Mouse (Mus musculus) MEL (cell line): Measurements from ENCODE around the gene Rps25. TPM values are rescaled to one million over a fixed set of nuclear protein-coding genes. Genes with fewer than 3 reads are reported as not detected.
"Not testable (repeated sequence)": the region's sequence is repeated elsewhere in the genome, so short reads cannot be mapped to it uniquely, and the experiment has no call there.

Experiments used
- DNase-seq: peaks from one replicate; pipeline ENCODE4 v3.0.0; 2011; ENCODE audit warnings: low read depth, low spot score
- H3K27ac ChIP-seq: 2 replicates; pipeline ENCODE4 v1.5.1; 2012; ENCODE audit warnings: low read depth, mild to moderate bottlenecking, control low read depth, low read length, moderate library complexity; ENCODE audit not compliant: control insufficient read depth
- H3K27me3 ChIP-seq, 2 experiments: fragments of 150-350 bp in 1 of 2; sonication (generic) in 1 of 2; 2 replicates each; pipeline ENCODE4 v1.6.1; 2012; ENCODE audit warnings: low read length in 2 of 2, mild to moderate bottlenecking in 2 of 2, improper control_type of control experiment in 1 of 2, moderate library complexity in 1 of 2; ENCODE audit not compliant: insufficient read depth in 2 of 2, control insufficient read depth in 1 of 2
- H3K36me3 ChIP-seq, 2 experiments: 2 replicates each; pipeline ENCODE4 v1.6.1; 2012 to 2014; ENCODE audit warnings: low read length in 2 of 2, improper control_type of control experiment in 1 of 2, inconsistent platforms in 1 of 2, mild to moderate bottlenecking in 1 of 2; ENCODE audit not compliant: insufficient read depth in 2 of 2, control insufficient read depth in 1 of 2
- H3K4me1 ChIP-seq, 2 experiments: fragments of 150-350 bp in 1 of 2; sonication (generic) in 1 of 2; 2 replicates each; pipeline ENCODE4 v1.6.1; 2012; ENCODE audit warnings: low read length in 2 of 2, improper control_type of control experiment in 1 of 2, mild to moderate bottlenecking in 1 of 2; ENCODE audit not compliant: insufficient read depth in 2 of 2, control insufficient read depth in 1 of 2
- H3K4me3 ChIP-seq, 2 experiments: fragments of 150-350 bp in 1 of 2; sonication (generic) in 1 of 2; 2 replicates each; pipeline ENCODE4 v1.5.1; 2012; ENCODE audit warnings: low read depth in 2 of 2, low read length in 2 of 2, mild to moderate bottlenecking in 2 of 2, moderate library complexity in 2 of 2, control low read depth in 1 of 2, improper control_type of control experiment in 1 of 2; ENCODE audit not compliant: control insufficient read depth in 1 of 2, insufficient read depth in 1 of 2
- H3K79me2 ChIP-seq: 2 replicates; pipeline ENCODE4 v1.6.1; 2012; ENCODE audit warnings: mild to moderate bottlenecking, low read length, moderate library complexity; ENCODE audit not compliant: control insufficient read depth, poor library complexity, insufficient read depth
- H3K9ac ChIP-seq: 2 replicates; pipeline ENCODE4 v1.6.1; 2012; ENCODE audit warnings: low read depth, mild to moderate bottlenecking, control low read depth, low read length, moderate library complexity; ENCODE audit not compliant: control insufficient read depth, poor library complexity, severe bottlenecking
- H3K9me3 ChIP-seq: fragments of 150-350 bp; sonication (generic); replicated peaks from 2 replicates; pipeline ENCODE4 v1.6.1; 2012; ENCODE audit warnings: mild to moderate bottlenecking, low read length, improper control_type of control experiment, moderate library complexity; ENCODE audit not compliant: insufficient read depth
- CHD2 ChIP-seq: IDR thresholded peaks from 2 replicates; pipeline ENCODE4 v1.6.1; 2011; ENCODE audit warnings: low read length, improper control_type of control experiment
- ELF1 ChIP-seq: IDR thresholded peaks from 2 replicates; pipeline ENCODE4 v1.6.1; 2014; ENCODE audit warnings: low read depth, mild to moderate bottlenecking, inconsistent platforms, low read length, improper control_type of control experiment, moderate library complexity
- EP300 ChIP-seq, 2 experiments: IDR thresholded peaks; 2 replicates each; pipeline ENCODE4 v1.6.1; 2011; ENCODE audit warnings: improper control_type of control experiment in 2 of 2, low read length in 2 of 2, low read depth in 1 of 2, mild to moderate bottlenecking in 1 of 2
- ETS1 ChIP-seq: IDR thresholded peaks from 2 replicates; pipeline ENCODE4 v1.6.1; 2012; ENCODE audit warnings: low read depth, mild to moderate bottlenecking, inconsistent platforms, low read length, improper control_type of control experiment, moderate library complexity
- GATA1 ChIP-seq: IDR thresholded peaks from 2 replicates; pipeline ENCODE4 v1.6.1; 2011; ENCODE audit warnings: low read depth, low read length, improper control_type of control experiment
- HCFC1 ChIP-seq: IDR thresholded peaks from 2 replicates; pipeline ENCODE4 v1.6.1; 2012; ENCODE audit warnings: low read depth, mild to moderate bottlenecking, inconsistent platforms, low read length, improper control_type of control experiment, moderate library complexity
- JUND ChIP-seq: IDR thresholded peaks from 2 replicates; pipeline ENCODE4 v1.6.1; 2011; ENCODE audit warnings: low read depth, mild to moderate bottlenecking, improper control_type of control experiment, low read length
- KAT2A ChIP-seq: conservative IDR thresholded peaks from 2 replicates; pipeline ENCODE4 v1.6.1; 2012; ENCODE audit warnings: low read depth, low read length, improper control_type of control experiment, inconsistent platforms
- MAFK ChIP-seq: IDR thresholded peaks from 2 replicates; pipeline ENCODE4 v1.6.1; 2011; ENCODE audit warnings: low read depth, mild to moderate bottlenecking, low read length, improper control_type of control experiment, borderline replicate concordance
- MAX ChIP-seq: IDR thresholded peaks from 2 replicates; pipeline ENCODE4 v1.6.1; 2011; ENCODE audit warnings: low read length, improper control_type of control experiment
- MXI1 ChIP-seq: IDR thresholded peaks from 2 replicates; pipeline ENCODE4 v1.6.1; 2011; ENCODE audit warnings: mild to moderate bottlenecking, low read depth, low read length, improper control_type of control experiment
- MYC ChIP-seq: IDR thresholded peaks from 2 replicates; pipeline ENCODE4 v1.6.1; 2011; ENCODE audit warnings: low read depth, mild to moderate bottlenecking, low read length, improper control_type of control experiment, moderate library complexity
- NELFE ChIP-seq: IDR thresholded peaks from 2 replicates; pipeline ENCODE4 v1.6.1; 2011; ENCODE audit warnings: low read depth, low read length, improper control_type of control experiment
- POLR2A ChIP-seq, 2 experiments: IDR thresholded peaks; 2 replicates each; pipeline ENCODE4 v1.6.1; 2011 to 2012; ENCODE audit warnings: low read length in 2 of 2, mild to moderate bottlenecking in 2 of 2, control low read depth in 1 of 2, improper control_type of control experiment in 1 of 2, low read depth in 1 of 2, moderate library complexity in 1 of 2; ENCODE audit not compliant: control insufficient read depth in 1 of 2, insufficient read depth in 1 of 2, poor library complexity in 1 of 2
- RCOR1 ChIP-seq: IDR thresholded peaks from 2 replicates; pipeline ENCODE4 v1.6.1; 2012; ENCODE audit warnings: low read depth, mild to moderate bottlenecking, inconsistent platforms, low read length, improper control_type of control experiment
- SIN3A ChIP-seq: IDR thresholded peaks from 2 replicates; pipeline ENCODE4 v1.6.1; 2012; ENCODE audit warnings: low read length, improper control_type of control experiment, inconsistent platforms
- TBP ChIP-seq: IDR thresholded peaks from 2 replicates; pipeline ENCODE4 v1.8.0; 2011; ENCODE audit warnings: low read depth, low read length, improper control_type of control experiment
- ZMIZ1 ChIP-seq: IDR thresholded peaks from 2 replicates; pipeline ENCODE4 v1.6.1; 2012; ENCODE audit warnings: low read depth, mild to moderate bottlenecking, inconsistent platforms, low read length, improper control_type of control experiment, moderate library complexity
- ZNF384 ChIP-seq: IDR thresholded peaks from 2 replicates; pipeline ENCODE4 v1.6.1; 2012; ENCODE audit warnings: low read depth, mild to moderate bottlenecking, inconsistent platforms, low read length, improper control_type of control experiment
- polyA plus RNA-seq, 2 experiments: library from polyadenylated mRNA; stranded (reverse) in 1 of 2; unstranded in 1 of 2; fragments of >175 nt in 1 of 2; fragments of >200 nt in 1 of 2; gene quantifications; 2 replicates each; pipeline versions ENCODE4 v1.2.1 to v1.2.4; 2012; ENCODE audit warnings: low replicate concordance in 2 of 2, low read depth in 1 of 2; ENCODE audit not compliant: insufficient read length in 2 of 2, insufficient read depth in 1 of 2, missing spikeins in 1 of 2
- total RNA-seq: library from RNA; depleted of rRNA; stranded (reverse); fragments of 300-350 nt; gene quantifications from 2 replicates; pipeline ENCODE4 v1.2.3, GENCODE M21; 2012

Rps25 gene
- total and polyA plus RNA-seq, 3 experiments = 2,743 to 3,114 TPM; not detected in 1

- H3K9ac ChIP-seq = peak within 1 kb of the TSS; percentile 78
- peaks cover 10% of the 10 kb centered on the region for H3K79me2 ChIP-seq
- no peaks in the 10 kb centered on the region for H3K27me3 ChIP-seq
- H3K9me3 ChIP-seq = no peaks in the 10 kb centered on the region
- TF ChIP-seq HCFC1 (no peak), ZNF384 (peak; percentile 9; the same call in 1 of the 2 replicates)
- H3K27ac ChIP-seq = peak within 1 kb of the TSS; percentile 83
- H3K4me3 ChIP-seq = peak within 1 kb of the TSS; percentile 80 to 95
- H3K36me3 ChIP-seq = peaks cover 0 to 21% of the 10 kb centered on the region in 2 experiments; a peak in 2 of 4 replicates
- peak; percentile 62 for DNase-seq
- H3K4me1 ChIP-seq = peaks cover 3 to 12% of the 10 kb centered on the region in 2 experiments; a peak in 3 of 4 replicates
Measured at GRCm38 (mm10) chr9:44418519-44419385, 11.8 kb downstream of the Rps25 start, which contains the start of gene Ccdc84. Gene Ccdc84, minus strand, starts transcription at chr9:44418569.

- H3K4me3 ChIP-seq = peak overlapping the region; percentile 23
- not testable (repeated sequence) for H3K27me3 ChIP-seq, H3K9me3 ChIP-seq, H3K79me2 ChIP-seq, DNase-seq
- peaks cover 3 to 12% of the 10 kb centered on the region in 2 experiments; a peak in 3 of 4 replicates for H3K4me1 ChIP-seq
- TF ChIP-seq POLR2A (IDR thresholded peaks at IDR 0.05; ENCODE audit: control insufficient read depth in 1 of 2, insufficient read depth in 1 of 2, low read depth in 1 of 2, low read length in 2 of 2, poor library complexity in 1 of 2) (0 out of 4 replicates have a peak, but pooled peaks of 1 of the 2 experiments have one; percentile 8), ZNF384 (peak; percentile 85), MAFK (peak; percentile 64; the same call in 1 of the 2 replicates)
- H3K36me3 ChIP-seq = peaks cover 0 to 21% of the 10 kb centered on the region in 2 experiments; a peak in 2 of 4 replicates
- H3K27ac ChIP-seq = peak overlapping the region; percentile 83
- H3K9ac ChIP-seq = peak overlapping the region; percentile 50
Measured at GRCm38 (mm10) chr9:44419730-44420129, 12.8 kb downstream of the Rps25 start.

- peak overlapping the region; percentile 50 for H3K9ac ChIP-seq
- H3K4me3 ChIP-seq = peak overlapping the region; percentile 23 to 39
- peaks cover 0 to 21% of the 10 kb centered on the region in 2 experiments; a peak in 2 of 4 replicates for H3K36me3 ChIP-seq
- peaks cover 3 to 12% of the 10 kb centered on the region in 2 experiments; a peak in 3 of 4 replicates for H3K4me1 ChIP-seq
- H3K79me2 ChIP-seq = peaks cover 10% of the 10 kb centered on the region
- H3K27ac ChIP-seq = peak overlapping the region; percentile 83
- no peaks in the 10 kb centered on the region for H3K9me3 ChIP-seq
- TF ChIP-seq SIN3A (peak; percentile 51), MYC (peak; percentile 73), POLR2A (IDR thresholded peaks at IDR 0.05; ENCODE audit: control insufficient read depth in 1 of 2, insufficient read depth in 1 of 2, low read depth in 1 of 2, low read length in 2 of 2, poor library complexity in 1 of 2) (peak; percentile 26 to 61; a peak in 2 of 4 replicates), EP300 (IDR thresholded peaks at IDR 0.05; ENCODE audit: low read depth in 1 of 2, low read length in 2 of 2) (peak in 1 of 2 experiments; percentile 46; a peak in 2 of 4 replicates), CHD2 (no peak), TBP (peak; percentile 70), NELFE (peak; percentile 50), RCOR1 (peak; percentile 38; the same call in 1 of the 2 replicates), GATA1 (peak; percentile 37; the same call in 1 of the 2 replicates), MXI1 (peak; percentile 66), MAX (peak; percentile 41; the same call in 1 of the 2 replicates), ELF1 (peak; percentile 34; the same call in 1 of the 2 replicates), ETS1 (0 out of 2 replicates have a peak, but pooled peaks have one; percentile 29), KAT2A (no peak), ZMIZ1 (0 out of 2 replicates have a peak, but pooled peaks have one; percentile 26), JUND (no peak)
- DNase-seq = peak; percentile 89
- no peaks in the 10 kb centered on the region for H3K27me3 ChIP-seq
Measured at GRCm38 (mm10) chr9:44420280-44420898, 13.4 kb downstream of the Rps25 start.
